Mouse (Mus musculus): Measurements from ENCODE around the gene Kdm4b. TPM values are rescaled to one million over a fixed set of nuclear protein-coding genes. Genes with fewer than 3 reads are reported as not detected.

Kdm4b gene
- total and polyA plus RNA-seq, 2 experiments = 9.5 to 15.6 TPM

- H3K4me3 ChIP-seq (ENCODE audit: insufficient read depth, low read depth, low read length) = no peak overlapping the region
- H3K79me2 ChIP-seq (ENCODE audit: control insufficient read depth, insufficient read depth, low read length) = no peaks in the 10 kb centered on the region
- no peaks in the 10 kb centered on the region for H3K27me3 ChIP-seq (ENCODE audit: control insufficient read depth, insufficient read depth, low read length)
- DNase-seq (ENCODE audit: extremely low read depth, low read depth, low spot score) = no peak
- H3K9ac ChIP-seq (ENCODE audit: low read depth, low read length) = no peak overlapping the region
- no peak overlapping the region for H3K27ac ChIP-seq (replicated peaks; ENCODE audit: insufficient read depth, low read depth, low read length)
- 91% methylated on average over 15 of the region's 15 CpGs for WGBS
- H3K36me3 ChIP-seq (ENCODE audit: control insufficient read depth, insufficient read depth, low read length) = no peaks in the 10 kb centered on the region
- H3K4me1 ChIP-seq (ENCODE audit: control insufficient read depth, insufficient read depth, low read length) = no peaks in the 10 kb centered on the region
- no peak for TF ChIP-seq CTCF (IDR thresholded peaks at IDR 0.05; ENCODE audit: low read depth, low read length)
- TF ChIP-seq POLR2A (IDR thresholded peaks at IDR 0.05; ENCODE audit: extremely low read depth, insufficient read depth, low read length) = no peak
Observed at GRCm38 (mm10) chr17:56439731-56440460, 114.0 kb downstream of the Kdm4b start.

DNA sequence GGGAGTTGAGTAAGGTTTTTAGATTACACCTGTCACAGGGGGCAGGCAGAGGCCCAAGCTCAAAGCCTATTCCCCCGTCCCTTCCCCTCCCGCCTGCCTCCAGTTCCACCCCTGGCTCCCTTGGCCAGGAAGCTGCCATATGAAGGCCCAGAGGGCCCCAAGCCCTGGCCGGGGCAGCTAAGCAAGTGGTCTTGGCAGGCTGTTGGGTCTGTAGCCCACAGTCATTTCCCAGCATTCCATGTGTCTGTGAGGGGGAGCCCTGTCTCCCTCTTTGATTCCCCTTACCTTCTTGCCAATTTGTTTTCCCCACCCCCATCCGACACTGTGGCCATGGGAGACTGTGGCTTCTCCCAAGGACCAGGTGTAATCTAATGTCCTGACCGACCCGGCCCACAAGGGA, 116.5 kb downstream of the Kdm4b start:
- DNase-seq (ENCODE audit: extremely low read depth, low read depth, low spot score) = no peak
- H3K36me3 ChIP-seq (ENCODE audit: control insufficient read depth, insufficient read depth, low read length) = no peaks in the 10 kb centered on the region
- TF ChIP-seq CTCF (IDR thresholded peaks at IDR 0.05; ENCODE audit: low read depth, low read length) (no peak), POLR2A (IDR thresholded peaks at IDR 0.05; ENCODE audit: extremely low read depth, insufficient read depth, low read length) (no peak)
- no peak overlapping the region for H3K4me3 ChIP-seq (ENCODE audit: insufficient read depth, low read depth, low read length)
- no peak overlapping the region for H3K9ac ChIP-seq (ENCODE audit: low read depth, low read length)
- no peaks in the 10 kb centered on the region for H3K4me1 ChIP-seq (ENCODE audit: control insufficient read depth, insufficient read depth, low read length)
- WGBS = 88% methylated on average over 6 of the region's 6 CpGs
- H3K27me3 ChIP-seq (ENCODE audit: control insufficient read depth, insufficient read depth, low read length) = no peaks in the 10 kb centered on the region
- H3K27ac ChIP-seq (replicated peaks; ENCODE audit: insufficient read depth, low read depth, low read length) = no peak overlapping the region
- no peaks in the 10 kb centered on the region for H3K79me2 ChIP-seq (ENCODE audit: control insufficient read depth, insufficient read depth, low read length)

DNA sequence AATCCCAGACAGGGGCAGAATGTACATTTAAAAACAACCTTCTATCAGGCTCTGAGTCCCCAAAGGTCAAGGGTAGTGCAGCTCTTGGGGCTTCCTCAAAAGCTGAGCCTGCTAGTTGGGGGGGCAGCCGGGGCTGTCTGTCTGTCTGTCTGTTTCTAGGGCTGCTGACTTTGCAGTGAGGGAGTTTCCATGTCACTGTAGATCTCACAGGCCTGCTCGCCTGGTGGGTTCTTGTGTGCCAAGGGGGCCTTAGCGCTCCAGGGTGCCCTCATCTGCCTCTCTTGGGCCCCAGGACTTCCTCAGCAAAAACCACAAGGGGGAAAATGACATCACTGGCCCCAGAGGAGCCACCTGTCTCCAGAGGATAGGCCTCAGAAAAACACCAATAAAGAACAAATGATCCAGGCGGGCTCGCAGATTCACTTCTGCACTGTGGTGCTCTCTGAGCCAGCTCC, 117.5 kb downstream of the Kdm4b start:
- H3K4me3 ChIP-seq (ENCODE audit: insufficient read depth, low read depth, low read length) = no peak overlapping the region
- no peaks in the 10 kb centered on the region for H3K79me2 ChIP-seq (ENCODE audit: control insufficient read depth, insufficient read depth, low read length)
- no peak for TF ChIP-seq POLR2A (IDR thresholded peaks at IDR 0.05; ENCODE audit: extremely low read depth, insufficient read depth, low read length)
- no peak for TF ChIP-seq CTCF (IDR thresholded peaks at IDR 0.05; ENCODE audit: low read depth, low read length)
- no peak overlapping the region for H3K9ac ChIP-seq (ENCODE audit: low read depth, low read length)
- H3K36me3 ChIP-seq (ENCODE audit: control insufficient read depth, insufficient read depth, low read length) = no peaks in the 10 kb centered on the region
- H3K27ac ChIP-seq (replicated peaks; ENCODE audit: insufficient read depth, low read depth, low read length) = no peak overlapping the region
- no peaks in the 10 kb centered on the region for H3K27me3 ChIP-seq (ENCODE audit: control insufficient read depth, insufficient read depth, low read length)
- 76% methylated on average over 5 of the region's 5 CpGs for WGBS
- no peak for DNase-seq (ENCODE audit: extremely low read depth, low read depth, low spot score)
- no peaks in the 10 kb centered on the region for H3K4me1 ChIP-seq (ENCODE audit: control insufficient read depth, insufficient read depth, low read length)

GRCm38 (mm10) chr17:56444771-56445170, 118.9 kb downstream of the Kdm4b start:
- H3K36me3 ChIP-seq (ENCODE audit: control insufficient read depth, insufficient read depth, low read length) = no peaks in the 10 kb centered on the region
- TF ChIP-seq CTCF (IDR thresholded peaks at IDR 0.05; ENCODE audit: low read depth, low read length) (no peak), POLR2A (IDR thresholded peaks at IDR 0.05; ENCODE audit: extremely low read depth, insufficient read depth, low read length) (no peak)
- H3K9ac ChIP-seq (ENCODE audit: low read depth, low read length) = no peak overlapping the region
- no peak for DNase-seq (ENCODE audit: extremely low read depth, low read depth, low spot score)
- no peaks in the 10 kb centered on the region for H3K79me2 ChIP-seq (ENCODE audit: control insufficient read depth, insufficient read depth, low read length)
- H3K27ac ChIP-seq (replicated peaks; ENCODE audit: insufficient read depth, low read depth, low read length) = no peak overlapping the region
- no peaks in the 10 kb centered on the region for H3K27me3 ChIP-seq (ENCODE audit: control insufficient read depth, insufficient read depth, low read length)
- no peak overlapping the region for H3K4me3 ChIP-seq (ENCODE audit: insufficient read depth, low read depth, low read length)
- WGBS = 91% methylated on average over 3 of the region's 3 CpGs
- H3K4me1 ChIP-seq (ENCODE audit: control insufficient read depth, insufficient read depth, low read length) = no peaks in the 10 kb centered on the region

DNA sequence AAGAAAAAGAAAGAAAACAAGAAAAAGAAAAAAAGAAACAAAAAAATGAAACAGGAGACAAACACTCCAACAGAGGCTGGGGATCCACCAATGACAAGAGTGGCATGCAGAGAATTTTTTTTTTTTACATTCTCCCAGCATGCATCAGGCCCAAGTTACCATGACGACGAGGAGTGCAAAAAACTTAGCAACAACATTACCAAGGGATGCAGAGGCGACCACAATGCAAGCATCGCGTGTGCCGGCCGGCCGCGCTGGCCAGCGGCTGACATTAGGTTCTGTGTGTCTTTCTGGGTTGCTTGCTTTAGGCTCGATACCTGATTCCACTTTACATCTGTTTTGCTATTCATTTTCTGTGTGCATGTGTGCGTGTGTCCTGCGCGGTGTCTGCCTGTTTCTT, 119.5 kb downstream of the Kdm4b start:
- Histone ChIP-seq H3K4me3 (ENCODE audit: insufficient read depth, low read depth, low read length) (no peak overlapping the region), H3K36me3 (ENCODE audit: control insufficient read depth, insufficient read depth, low read length) (no peaks in the 10 kb centered on the region), H3K4me1 (ENCODE audit: control insufficient read depth, insufficient read depth, low read length) (no peaks in the 10 kb centered on the region), H3K79me2 (ENCODE audit: control insufficient read depth, insufficient read depth, low read length) (no peaks in the 10 kb centered on the region), H3K27me3 (ENCODE audit: control insufficient read depth, insufficient read depth, low read length) (no peaks in the 10 kb centered on the region), H3K27ac (replicated peaks; ENCODE audit: insufficient read depth, low read depth, low read length) (no peak overlapping the region), H3K9ac (ENCODE audit: low read depth, low read length) (no peak overlapping the region)
- TF ChIP-seq CTCF (IDR thresholded peaks at IDR 0.05; ENCODE audit: low read depth, low read length) = no peak
- no peak for TF ChIP-seq POLR2A (IDR thresholded peaks at IDR 0.05; ENCODE audit: extremely low read depth, insufficient read depth, low read length)
- DNase-seq (ENCODE audit: extremely low read depth, low read depth, low spot score) = no peak
- 90% methylated on average over 14 of the region's 14 CpGs for WGBS

DNA sequence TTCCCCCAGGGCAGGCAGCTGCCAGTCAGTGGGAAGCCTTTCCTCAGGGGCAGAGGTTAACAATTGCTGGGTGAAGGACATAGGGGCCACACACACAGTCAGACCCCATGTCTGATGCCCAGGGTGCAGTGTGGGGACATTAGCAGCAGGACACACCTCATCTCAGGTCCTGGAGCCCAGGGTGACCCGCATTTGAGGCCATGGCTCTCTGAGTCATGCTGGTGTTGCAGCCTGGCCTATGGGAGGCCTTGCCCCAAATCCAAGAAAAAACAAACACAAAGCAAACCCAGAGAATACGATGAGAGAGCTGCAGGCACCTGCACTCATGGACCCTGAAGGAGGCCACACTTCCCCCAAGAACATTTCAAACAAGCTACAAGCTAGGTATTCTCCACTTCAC, 121.9 kb downstream of the Kdm4b start:
- H3K27me3 ChIP-seq (ENCODE audit: control insufficient read depth, insufficient read depth, low read length) = no peaks in the 10 kb centered on the region
- H3K4me3 ChIP-seq (ENCODE audit: insufficient read depth, low read depth, low read length) = no peak overlapping the region
- 79% methylated on average over 2 of the region's 2 CpGs for WGBS
- TF ChIP-seq CTCF (IDR thresholded peaks at IDR 0.05; ENCODE audit: low read depth, low read length) = no peak
- TF ChIP-seq POLR2A (IDR thresholded peaks at IDR 0.05; ENCODE audit: extremely low read depth, insufficient read depth, low read length) = no peak
- H3K4me1 ChIP-seq (ENCODE audit: control insufficient read depth, insufficient read depth, low read length) = no peaks in the 10 kb centered on the region
- no peaks in the 10 kb centered on the region for H3K79me2 ChIP-seq (ENCODE audit: control insufficient read depth, insufficient read depth, low read length)
- H3K9ac ChIP-seq (ENCODE audit: low read depth, low read length) = no peak overlapping the region
- H3K36me3 ChIP-seq (ENCODE audit: control insufficient read depth, insufficient read depth, low read length) = no peaks in the 10 kb centered on the region
- no peak for DNase-seq (ENCODE audit: extremely low read depth, low read depth, low spot score)
- no peak overlapping the region for H3K27ac ChIP-seq (replicated peaks; ENCODE audit: insufficient read depth, low read depth, low read length)

Other genes with a start within 250 kb of the Kdm4b start
- 11.3 and 13.8 TPM in 2 replicates for gene Hdgfl2, start 246.4 kb upstream of the Kdm4b start, total RNA-seq (2014; rRNA removed)
- gene Hdgfl2, start 246.4 kb upstream of the Kdm4b start, polyA plus RNA-seq (2012; rRNA removed) = 29.0 and 30.2 TPM in 2 replicates
- 2.1 and 2.3 TPM in 2 replicates for gene Plin4, start 216.3 kb upstream of the Kdm4b start, total RNA-seq (2014; rRNA removed)
- gene Plin4, start 216.3 kb upstream of the Kdm4b start, polyA plus RNA-seq (2012; rRNA removed) = 1.8 and 2.8 TPM in 2 replicates
- gene Plin5, start 208.5 kb upstream of the Kdm4b start, total RNA-seq (2014; rRNA removed) = 19.2 and 24.6 TPM in 2 replicates
- gene Plin5, start 208.5 kb upstream of the Kdm4b start, polyA plus RNA-seq (2012; rRNA removed) = 42.7 and 58.2 TPM in 2 replicates
- 90.0 and 116 TPM in 2 replicates for gene Lrg1, start 204.1 kb upstream of the Kdm4b start, total RNA-seq (2014; rRNA removed)
- 543 and 600 TPM in 2 replicates for gene Lrg1, start 204.1 kb upstream of the Kdm4b start, polyA plus RNA-seq (2012; rRNA removed)
- gene Sema6b, start 185.7 kb upstream of the Kdm4b start, total RNA-seq (2014; rRNA removed) = 1.3 TPM in 2 replicates
- gene Sema6b, start 185.7 kb upstream of the Kdm4b start, polyA plus RNA-seq (2012; rRNA removed) = 2.7 and 3.9 TPM in 2 replicates
- 16.2 and 20.9 TPM in 2 replicates for gene Tnfaip8l1, start 163.6 kb upstream of the Kdm4b start, total RNA-seq (2014; rRNA removed)
- 21.8 and 25.5 TPM in 2 replicates for gene Tnfaip8l1, start 163.6 kb upstream of the Kdm4b start, polyA plus RNA-seq (2012; rRNA removed)
- gene Mydgf, start 142.1 kb upstream of the Kdm4b start, total RNA-seq (2014; rRNA removed) = 89.4 and 91.1 TPM in 2 replicates
- 81.1 and 86.0 TPM in 2 replicates for gene Mydgf, start 142.1 kb upstream of the Kdm4b start, polyA plus RNA-seq (2012; rRNA removed)
- gene Dpp9, start 107.2 kb upstream of the Kdm4b start, total RNA-seq (2014; rRNA removed) = 10.7 and 20.1 TPM in 2 replicates
- gene Dpp9, start 107.2 kb upstream of the Kdm4b start, polyA plus RNA-seq (2012; rRNA removed) = 55.4 and 60.3 TPM in 2 replicates
- 11.5 and 12.1 TPM in 2 replicates for gene Fem1a, start 69.3 kb upstream of the Kdm4b start, total RNA-seq (2014; rRNA removed)
- gene Fem1a, start 69.3 kb upstream of the Kdm4b start, polyA plus RNA-seq (2012; rRNA removed) = 16.6 and 18.9 TPM in 2 replicates
- gene Ticam1, start 49.3 kb upstream of the Kdm4b start, total RNA-seq (2014; rRNA removed) = 2.5 and 3.4 TPM in 2 replicates
- 20.9 and 27.7 TPM in 2 replicates for gene Ticam1, start 49.3 kb upstream of the Kdm4b start, polyA plus RNA-seq (2012; rRNA removed)
- 23.0 and 28.1 TPM in 2 replicates for gene Plin3, start 33.2 kb upstream of the Kdm4b start, total RNA-seq (2014; rRNA removed)
- 20.6 and 21.5 TPM in 2 replicates for gene Plin3, start 33.2 kb upstream of the Kdm4b start, polyA plus RNA-seq (2012; rRNA removed)
- not detected in 2 replicates for gene Arrdc5, start 25.8 kb upstream of the Kdm4b start, total RNA-seq (2014; rRNA removed)
- not detected in 2 replicates for gene Arrdc5, start 25.8 kb upstream of the Kdm4b start, polyA plus RNA-seq (2012; rRNA removed)
- gene Uhrf1, start 22.7 kb upstream of the Kdm4b start, total RNA-seq (2014; rRNA removed) = 0.92 and 2.7 TPM in 2 replicates
- gene Uhrf1, start 22.7 kb upstream of the Kdm4b start, polyA plus RNA-seq (2012; rRNA removed) = 0.20 and 0.22 TPM in 2 replicates
- 4.4 and 6.0 TPM in 2 replicates for gene Ptprs, start 150.4 kb downstream of the Kdm4b start, total RNA-seq (2014; rRNA removed)
- gene Ptprs, start 150.4 kb downstream of the Kdm4b start, polyA plus RNA-seq (2012; rRNA removed) = 7.5 and 10.2 TPM in 2 replicates
- not detected in 2 replicates for gene Znrf4, start 186.4 kb downstream of the Kdm4b start, total RNA-seq (2014; rRNA removed)
- gene Znrf4, start 186.4 kb downstream of the Kdm4b start, polyA plus RNA-seq (2012; rRNA removed) = not detected in 2 replicates
- not detected in 2 replicates for gene Gm20219, start 228.3 kb downstream of the Kdm4b start, total RNA-seq (2014; rRNA removed)
- 0.14 and 0.31 TPM in 2 replicates for gene Gm20219, start 228.3 kb downstream of the Kdm4b start, polyA plus RNA-seq (2012; rRNA removed)

All from liver, adult 2 months (tissue).